Mouse (Mus musculus) adrenal gland, adult (tissue): ENCODE measurements at regions not wholly inside any gene's neighbourhood (a gene's known extent, or its start where the extent isn't known, plus 50 kb on each side); places are given as distances from the start of the nearest gene placed in this dataset.
A peak's percentile ranks its signal among the peaks of the same experiment; 100 is the strongest.
"Not testable (repeated sequence)": the region's sequence is repeated elsewhere in the genome, so short reads cannot be mapped to it uniquely, and the experiment has no call there.

Experiments used
- DNase-seq, 2 experiments: peaks; one replicate each; pipeline ENCODE4 v3.0.0; 2022 to 2023; ENCODE audit warnings: low spot score in 1 of 2; ENCODE audit not compliant: inconsistent age in 2 of 2

DNA sequence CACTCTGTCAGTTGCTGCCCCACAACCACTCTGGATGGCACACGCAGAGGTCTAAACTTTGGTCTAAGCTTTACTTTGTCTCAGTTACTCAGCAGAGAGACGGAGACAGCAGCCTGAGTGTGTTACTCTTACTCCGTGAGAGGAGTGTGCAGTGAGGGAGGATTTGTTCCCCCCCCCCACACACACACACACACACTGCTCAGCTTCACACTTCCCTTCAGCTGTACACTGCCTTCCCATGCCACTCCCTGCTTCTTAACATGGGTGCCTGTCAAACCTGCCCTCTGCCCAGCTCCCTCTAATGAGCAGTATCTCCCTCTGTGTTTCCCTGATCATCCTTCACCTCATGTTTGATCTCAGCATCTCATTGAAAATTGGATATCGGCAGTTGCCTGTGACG lies 409.9 kb upstream of the Ercc4 start:
- no peak for DNase-seq

DNA sequence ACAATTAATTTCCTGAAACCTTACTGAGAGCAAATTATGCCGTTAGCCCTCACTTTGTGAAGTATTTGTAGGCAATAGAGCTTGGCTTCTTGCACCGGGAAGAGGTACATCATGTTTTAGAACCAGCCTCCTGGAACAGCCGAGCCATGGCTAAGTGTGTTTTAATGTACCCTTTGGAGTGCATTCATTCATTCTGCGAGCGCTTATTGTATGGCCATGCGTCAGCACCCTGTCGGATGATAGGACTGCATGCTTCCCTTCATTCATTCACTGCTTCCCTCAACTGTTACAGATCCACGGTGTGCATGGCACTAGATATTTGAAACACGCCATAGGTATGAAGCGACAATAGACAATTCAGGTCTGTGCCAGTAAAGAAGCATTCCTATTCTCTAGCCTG lies 409.4 kb upstream of the Ercc4 start:
- no peak for DNase-seq

DNA sequence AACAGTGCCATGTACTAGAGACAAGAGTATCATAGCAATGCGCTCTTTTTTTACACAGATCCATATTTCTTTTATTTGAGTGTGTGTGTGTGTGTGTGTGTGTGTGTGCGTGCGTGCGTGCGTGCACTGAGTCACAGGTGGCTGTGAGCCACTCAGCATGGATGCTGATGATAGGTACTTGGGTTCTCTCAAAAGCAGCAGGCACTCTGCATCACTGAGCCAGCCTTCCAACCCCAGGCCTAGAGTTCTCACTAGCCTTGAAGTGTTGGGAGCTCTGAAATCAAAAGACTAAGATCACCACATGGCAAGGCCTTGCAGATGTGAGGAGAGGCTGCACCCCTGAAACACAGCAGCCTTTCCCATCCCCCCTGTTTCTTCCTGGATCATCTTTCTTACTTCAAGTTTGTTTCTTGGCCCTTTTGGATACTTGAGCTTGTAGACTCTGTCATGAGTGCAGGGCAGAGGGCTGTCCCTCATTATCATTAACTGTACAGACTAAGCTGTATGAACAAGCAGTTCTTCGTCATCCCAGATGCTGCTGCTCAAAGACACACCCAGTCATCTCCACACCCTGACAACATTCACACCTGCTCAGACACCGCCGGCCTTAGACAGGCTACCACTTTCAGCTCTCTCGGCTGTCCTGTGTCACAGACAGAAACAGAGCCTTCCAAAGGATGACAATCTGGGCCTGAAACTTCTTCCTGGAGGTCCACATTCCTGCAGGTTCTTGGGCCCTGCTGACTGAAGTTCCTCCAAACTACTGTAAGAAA lies 405.5 kb upstream of the Ercc4 start:
- no peak for DNase-seq

DNA sequence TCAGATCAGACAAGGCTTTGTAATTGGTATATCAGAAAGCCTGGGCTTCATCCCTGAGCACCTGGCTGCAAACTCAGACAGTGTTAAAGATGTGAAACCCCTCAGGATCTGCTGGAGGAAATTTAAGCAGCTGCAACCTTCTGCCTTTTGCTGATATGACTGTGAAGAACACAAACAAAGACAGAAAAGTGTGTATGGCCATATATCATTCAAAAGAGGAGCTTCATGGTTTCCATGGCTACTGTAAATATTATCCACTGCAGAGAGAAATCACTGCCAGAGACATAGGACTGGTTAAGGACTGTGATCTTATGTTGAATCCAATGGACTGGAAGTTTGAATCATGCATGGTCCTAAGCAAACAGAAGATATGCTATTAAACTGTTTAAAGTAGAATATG lies 402.6 kb upstream of the Ercc4 start:
- DNase-seq: no peak

DNA sequence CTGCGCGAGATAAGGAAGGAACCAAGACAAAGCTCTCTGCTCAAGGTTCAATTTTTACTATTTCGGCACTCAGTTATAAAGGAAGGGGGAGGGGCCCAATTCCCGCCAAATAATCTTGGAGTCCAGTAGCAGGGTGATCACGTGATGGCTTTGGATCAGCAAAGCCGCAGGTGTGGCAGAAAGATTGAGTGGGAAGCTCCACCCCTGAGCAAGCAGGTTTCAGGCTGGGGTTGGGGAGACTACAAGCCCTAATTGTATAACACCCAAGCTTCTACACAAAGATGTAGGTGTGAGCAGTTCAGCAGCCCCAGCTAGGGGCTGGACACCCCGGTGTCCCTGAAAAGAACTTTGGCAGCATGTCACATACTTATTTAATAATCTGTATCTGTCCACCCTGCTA lies 388.1 kb upstream of the Ercc4 start:
- not testable (repeated sequence) for DNase-seq

DNA sequence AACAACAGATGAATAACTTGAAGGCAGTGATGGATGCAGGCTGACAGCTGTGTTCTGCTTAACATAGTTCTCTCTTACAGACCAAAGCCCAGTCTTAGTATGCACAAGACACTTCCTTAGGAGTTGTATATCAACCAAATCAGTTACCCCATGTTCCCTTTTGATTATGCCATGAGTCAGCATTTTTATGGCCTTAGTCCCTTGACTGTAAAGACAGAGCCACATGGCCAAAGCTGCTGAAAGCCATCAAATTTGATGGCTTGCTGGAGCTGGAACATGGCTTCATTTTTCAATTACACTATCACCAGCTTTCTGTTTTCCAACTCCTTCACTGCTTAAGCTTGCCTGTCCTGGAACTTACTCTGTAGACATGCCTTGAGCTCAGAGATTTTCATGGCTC lies 383.4 kb upstream of the Ercc4 start:
- DNase-seq: no peak

DNA sequence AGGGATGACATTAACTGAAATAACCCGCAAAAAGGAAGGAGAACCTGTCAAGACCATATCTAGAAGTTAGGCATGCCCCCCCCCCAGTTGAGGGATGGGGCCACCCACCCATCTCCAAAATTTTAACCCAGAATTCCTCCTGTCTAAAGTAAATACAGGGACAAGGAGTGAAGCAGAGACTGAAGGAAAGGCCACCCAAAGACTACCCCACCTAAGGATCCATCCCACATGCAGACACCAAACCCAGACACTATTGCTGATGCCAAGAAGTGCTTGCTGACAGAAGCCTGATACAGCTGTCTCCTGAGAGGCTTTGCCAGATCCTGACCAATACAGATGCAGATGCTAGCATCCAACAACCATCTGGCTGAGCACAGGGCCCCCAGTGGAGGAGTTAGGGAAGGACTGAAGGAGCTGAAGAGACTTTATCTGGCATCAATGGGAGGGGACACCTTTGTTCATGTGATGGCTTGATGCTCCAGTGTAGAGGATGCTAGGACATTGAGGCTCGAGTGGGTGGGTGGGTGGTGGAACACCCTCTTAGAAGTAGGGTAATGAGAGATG lies 379.2 kb upstream of the Ercc4 start:
- DNase-seq: not testable (repeated sequence)

DNA sequence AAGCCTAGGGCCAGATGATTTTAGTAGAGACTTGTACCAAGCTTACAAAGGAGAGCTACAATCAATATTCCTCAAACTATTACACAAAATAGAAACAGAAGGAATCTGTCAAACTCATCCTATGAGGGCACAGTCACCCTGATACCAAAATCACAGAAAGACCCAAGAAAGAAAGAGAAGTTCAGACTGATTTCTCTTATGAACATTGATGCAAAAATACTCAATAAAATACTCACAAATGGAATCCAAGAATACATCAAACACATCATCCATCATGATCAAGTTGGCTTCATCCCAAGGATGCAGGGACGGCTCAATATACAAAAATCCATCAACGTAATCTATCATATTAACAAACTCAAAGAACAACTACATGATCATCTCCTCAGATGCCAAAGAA lies 377.9 kb upstream of the Ercc4 start:
- DNase-seq: no peak

DNA sequence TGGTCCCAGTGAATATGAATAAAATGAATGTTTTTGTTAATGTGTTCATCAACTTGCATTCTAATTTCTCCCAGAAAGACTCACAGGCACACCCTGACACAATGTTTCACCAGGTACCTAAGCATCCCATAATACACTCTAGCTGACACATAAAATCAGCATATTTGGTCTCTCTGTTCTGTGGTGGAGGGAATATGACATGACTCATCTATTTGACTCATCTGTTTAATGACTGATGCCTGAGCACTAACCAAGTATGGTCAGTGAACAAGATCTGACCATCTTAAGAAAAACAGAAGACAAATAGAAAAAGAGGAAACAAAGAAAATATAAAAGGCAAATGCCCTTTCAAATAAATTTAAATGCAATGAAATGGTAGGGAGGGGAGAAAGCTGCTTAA lies 367.0 kb upstream of the Ercc4 start:
- DNase-seq: no peak

DNA sequence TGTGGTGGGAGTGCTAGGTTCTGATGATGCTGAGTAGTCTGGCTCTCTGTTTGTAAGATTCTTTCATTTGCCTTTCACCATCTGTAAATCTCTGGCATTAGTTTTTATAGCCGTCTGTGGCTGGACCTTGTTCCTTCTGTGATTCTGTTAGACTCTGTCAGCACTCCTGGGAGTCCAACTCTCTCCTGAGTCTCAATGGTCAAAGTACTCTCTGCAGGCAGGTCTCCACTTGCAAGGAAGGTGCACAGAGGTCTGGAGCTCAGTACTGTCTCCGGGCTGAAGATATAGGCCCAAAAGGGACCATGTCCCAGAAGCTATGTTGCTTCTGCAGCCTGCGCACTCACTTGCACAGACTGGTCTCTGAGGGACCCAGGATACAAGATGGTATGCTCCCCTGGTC lies 356.3 kb upstream of the Ercc4 start:
- no peak for DNase-seq

DNA sequence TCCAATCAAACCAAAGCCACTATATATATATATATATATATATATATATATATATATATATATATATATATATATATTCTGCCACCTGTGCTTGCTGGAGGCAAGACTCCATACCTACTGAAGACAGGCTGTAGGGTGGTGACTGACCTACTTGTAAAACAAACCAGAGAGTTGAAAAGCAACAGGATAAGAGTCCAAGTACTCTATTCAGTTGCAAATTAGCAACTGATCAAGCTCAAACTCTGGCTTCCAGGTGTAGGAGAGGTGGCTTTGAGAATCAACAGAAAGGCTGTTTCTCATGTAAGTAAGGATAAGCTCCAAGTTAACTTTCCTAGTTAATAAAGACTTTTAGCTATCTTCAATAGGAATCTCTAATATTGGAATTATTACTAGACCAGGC lies 355.1 kb upstream of the Ercc4 start:
- no peak for DNase-seq

DNA sequence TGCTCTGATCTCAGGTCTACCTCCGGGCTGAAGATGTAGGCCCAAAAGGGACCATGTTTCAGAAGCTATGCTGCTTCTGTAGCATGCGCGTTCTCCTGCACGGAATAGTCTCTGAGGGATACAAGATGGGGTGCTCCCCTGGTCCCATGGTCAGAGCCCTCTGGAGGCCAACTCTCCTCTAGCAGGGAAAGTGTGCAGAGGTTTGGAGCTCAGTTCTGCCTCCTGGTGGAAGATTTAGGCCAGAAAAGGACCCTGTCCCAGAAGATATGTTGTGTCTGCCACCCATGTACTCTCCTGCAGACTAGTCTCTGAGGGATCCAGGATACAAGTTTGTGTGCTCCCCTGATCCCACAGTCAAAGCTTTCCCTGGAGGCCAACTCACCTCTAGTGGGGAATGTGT lies 350.9 kb upstream of the Ercc4 start:
- DNase-seq: peak in 1 of 2 experiments; percentile 33

DNA sequence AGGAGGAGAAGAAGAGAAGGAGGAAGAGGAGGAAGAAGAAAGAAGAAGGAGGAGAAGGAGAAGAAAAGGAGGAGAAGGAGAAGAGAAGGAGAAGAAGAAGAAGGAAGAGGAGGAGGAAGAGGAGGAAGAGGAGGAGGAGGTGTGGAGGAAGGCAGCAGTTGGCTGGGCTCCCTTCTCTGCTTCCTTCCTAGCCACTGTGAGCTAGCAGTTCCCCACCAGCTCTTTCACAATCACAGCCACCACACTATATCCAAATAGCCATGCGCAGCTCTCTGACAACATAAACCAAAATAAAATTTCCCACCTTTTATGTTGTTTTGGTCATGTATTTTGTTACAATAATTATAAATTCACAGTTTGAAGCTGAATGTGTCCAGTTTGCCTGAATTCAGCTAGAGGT lies 345.3 kb upstream of the Ercc4 start:
- DNase-seq: no peak

DNA sequence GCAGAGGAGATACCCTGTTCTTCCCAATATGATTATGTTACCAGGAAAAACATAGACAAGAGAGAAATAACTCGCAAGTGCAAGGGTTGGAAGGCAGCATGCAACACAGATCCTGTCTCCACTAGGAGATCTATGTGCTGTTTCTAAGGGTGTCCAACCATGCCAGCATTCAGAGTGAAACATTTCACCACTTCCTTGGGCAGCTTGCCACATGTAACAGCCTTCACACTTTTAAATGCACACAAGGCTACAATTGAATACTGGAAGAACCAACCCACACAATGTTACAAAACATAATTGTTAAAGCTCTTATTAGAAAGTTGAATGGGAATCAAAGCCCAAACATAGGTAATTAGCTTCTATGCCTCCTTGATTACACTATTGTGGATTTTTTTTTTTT lies 344.9 kb upstream of the Ercc4 start:
- peak in 1 of 2 experiments; percentile 45 for DNase-seq

DNA sequence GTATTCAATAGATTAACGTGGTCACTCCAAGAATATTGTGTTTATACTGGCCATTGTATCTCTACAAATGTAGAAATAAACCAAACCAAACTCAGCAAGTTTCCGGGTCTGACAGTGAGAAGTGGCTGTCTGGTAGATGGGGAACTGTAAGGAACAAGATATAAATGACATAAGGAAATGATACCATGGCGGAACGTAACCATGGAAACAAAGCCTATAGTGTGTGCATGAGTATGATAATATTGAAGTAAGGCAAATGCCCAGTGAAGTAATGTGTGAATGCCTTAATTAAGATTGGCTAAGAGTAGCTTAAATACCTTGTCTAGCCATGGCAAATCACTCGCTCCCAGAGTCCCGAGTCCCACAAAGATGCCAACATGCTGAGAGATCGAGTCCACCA lies 342.6 kb upstream of the Ercc4 start:
- DNase-seq: no peak

DNA sequence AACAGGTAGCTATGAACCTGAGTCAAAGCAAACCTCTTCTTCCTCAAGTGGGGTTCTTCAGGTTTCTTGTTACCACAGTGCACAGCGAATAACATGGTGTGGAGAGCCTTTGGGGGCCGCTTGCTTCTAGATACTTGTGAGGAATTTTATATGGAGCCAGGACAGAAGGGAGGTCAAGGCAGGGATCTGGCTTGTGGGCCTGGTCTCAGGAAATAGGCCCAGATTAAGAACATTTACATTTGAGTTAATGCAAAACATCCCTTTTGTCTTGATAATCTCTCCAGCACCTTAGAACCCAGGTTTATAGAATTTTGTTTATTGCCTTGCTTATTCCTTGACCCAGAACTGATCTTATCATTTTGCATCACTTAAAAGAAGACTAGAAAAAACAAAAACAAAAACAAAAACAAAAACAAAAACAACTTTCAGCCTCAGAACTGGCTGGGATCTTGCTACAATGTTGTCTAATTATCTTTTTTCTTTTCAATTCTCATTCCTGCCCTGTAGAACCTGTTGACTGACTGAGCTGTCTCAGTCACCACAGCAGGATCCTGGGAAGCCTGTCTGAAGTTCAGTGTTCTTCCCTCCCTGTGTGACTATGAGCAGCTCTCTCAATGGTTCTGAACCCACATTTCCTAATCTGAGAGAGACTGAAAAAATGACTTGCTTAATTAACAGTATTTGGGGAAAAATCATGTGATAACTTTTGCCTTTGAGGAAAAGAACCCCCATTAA lies 341.2 kb upstream of the Ercc4 start:
- DNase-seq: no peak

DNA sequence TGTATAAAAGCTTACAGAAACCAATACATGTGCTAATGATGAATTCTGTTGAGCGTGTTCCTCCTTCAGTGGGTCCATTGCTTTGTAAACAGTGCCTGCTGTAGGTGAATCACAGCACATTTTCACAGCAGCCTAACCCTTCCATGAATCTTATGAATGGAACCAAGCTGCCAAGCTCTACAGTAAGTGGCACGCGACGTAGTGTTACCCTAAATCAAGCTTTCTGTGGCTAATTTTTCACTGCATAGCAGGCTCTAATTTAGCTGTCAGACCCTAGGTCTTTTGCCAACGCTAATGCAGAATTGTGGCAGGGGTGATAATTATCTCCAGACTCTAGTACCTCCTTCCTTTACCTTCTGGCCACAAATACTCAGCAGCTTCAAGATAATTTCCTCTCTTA lies 339.0 kb upstream of the Ercc4 start:
- DNase-seq: no peak

DNA sequence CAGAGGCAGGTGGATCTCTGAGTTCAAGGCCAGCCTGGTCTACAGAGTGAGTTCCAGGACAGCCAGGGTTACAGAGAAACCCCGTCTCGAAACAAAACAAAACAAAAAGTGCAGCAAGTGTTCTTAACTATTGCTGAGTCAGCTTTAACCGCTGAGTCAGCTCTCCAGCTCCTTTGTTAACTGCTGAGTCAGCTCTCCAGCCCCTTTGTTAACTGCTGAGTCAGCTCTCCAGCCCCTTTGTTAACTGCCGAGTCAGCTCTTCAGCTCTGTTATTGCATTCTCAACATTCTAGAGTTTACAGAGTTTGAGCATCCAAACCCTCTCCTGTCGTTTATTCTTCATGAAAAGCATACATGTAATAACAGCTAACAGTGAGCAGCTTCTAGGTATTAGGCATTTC lies 336.9 kb upstream of the Ercc4 start:
- DNase-seq: no peak

DNA sequence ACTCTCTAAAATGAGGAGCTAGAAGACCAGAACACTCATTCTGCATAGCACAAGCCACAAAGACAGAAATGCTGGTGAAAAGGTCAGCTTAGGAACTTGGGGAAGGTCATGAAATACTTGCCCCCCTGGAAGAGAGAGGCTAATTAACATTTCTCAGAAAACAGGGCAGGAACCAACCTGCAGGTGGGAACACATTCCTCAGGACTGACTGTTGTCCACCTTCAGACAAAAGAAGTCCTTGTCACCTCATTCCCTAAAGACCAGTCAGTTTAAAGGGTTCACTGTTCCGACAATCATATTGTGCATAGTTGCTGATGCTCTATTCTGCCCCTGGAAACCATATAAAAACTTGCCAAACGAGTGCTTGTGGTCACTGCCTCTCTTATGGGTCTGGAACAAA lies 333.6 kb upstream of the Ercc4 start:
- DNase-seq: no peak

DNA sequence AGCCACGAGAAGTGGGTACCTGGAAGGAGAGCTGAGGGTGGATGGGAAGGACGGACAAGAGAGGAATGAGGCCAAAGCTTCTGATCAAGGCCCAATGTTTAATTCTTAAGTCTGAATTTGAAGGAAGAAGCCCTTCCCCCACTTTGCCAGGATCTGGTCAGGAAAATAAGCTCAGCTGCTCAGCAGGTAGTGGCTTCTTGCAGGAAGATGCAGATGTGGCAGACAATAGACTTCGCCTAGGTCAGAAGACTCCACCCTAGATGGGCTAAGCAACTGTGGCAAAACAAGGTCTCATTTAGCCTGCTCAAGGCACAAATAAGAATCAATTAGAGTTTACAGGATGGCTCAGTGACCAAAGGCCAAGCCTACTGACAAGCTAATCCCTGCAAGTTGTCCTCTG lies 330.4 kb upstream of the Ercc4 start:
- no peak for DNase-seq

DNA sequence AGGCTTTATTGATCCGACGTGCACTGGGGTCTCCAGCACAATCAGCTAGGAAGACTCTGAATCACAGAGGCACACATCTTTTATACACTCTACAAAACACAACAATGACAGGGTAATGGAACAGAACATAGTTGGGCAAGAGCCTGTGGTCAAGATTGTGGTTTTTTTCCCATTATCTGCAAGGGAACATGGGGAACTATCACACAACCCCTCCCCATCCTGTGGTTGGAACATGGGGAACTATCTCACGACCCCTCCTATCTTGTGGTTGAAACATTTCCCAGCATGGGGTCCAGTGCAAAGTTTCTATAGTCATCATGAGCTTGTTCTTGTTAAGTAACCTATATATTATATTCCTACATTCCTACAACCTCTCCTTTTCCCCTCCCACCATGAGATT lies 328.8 kb upstream of the Ercc4 start:
- no peak for DNase-seq

DNA sequence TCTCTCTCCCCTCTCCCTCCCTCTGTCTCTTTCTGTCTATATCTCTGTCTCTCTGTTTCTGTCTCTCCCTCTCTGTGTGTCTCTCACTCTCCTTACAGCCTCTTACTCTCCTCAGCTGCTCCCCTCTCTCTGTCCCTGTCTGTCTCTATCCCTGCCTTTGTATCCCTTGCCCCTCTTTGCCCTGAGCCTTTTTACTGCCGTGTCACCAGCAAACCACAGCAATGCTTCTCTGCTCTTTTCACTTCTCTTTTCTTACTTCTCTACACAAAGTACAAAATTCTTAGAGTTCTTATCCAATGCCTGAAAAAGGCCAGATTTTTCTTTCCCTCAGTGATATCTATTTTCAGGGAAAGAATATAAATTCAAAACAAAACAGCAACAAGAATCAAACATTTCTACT lies 323.7 kb upstream of the Ercc4 start:
- DNase-seq: no peak

DNA sequence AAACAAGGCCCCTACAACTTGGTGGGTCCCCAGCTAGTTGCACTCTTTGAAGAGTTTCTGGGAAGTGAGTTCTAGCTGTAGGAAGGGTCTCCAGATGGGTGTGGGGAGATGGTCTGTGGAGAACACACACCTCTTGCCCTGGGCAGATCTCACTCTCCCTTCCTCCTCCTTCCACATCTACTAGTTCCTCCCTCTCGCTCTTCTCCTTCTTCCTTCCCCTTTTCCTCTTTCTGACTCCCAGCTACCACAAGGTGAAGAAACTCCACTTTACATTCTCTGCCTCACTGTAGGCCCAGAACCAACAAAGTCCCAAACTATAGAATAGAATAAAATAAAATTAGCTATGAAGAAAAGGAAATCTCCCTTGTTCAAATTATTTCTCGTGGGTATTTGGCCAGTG lies 311.0 kb upstream of the Ercc4 start:
- DNase-seq: no peak
